Mouse (Mus musculus) forebrain, embryonic 13.5 days (tissue): ENCODE results near the gene Usp44. TPM values are rescaled to one million over a fixed set of nuclear protein-coding genes. Genes with fewer than 3 reads are reported as not detected.
"Not testable (repeated sequence)": the region's sequence is repeated elsewhere in the genome, so short reads cannot be mapped to it uniquely, and the experiment has no call there.

Experiments
- ATAC-seq: fragments of 200-750 bp; cut with Nextera tagmentation; 2 replicates; pipeline ENCODE4 v1.8.0; 2017
- H3K27ac ChIP-seq: fragments of 300-500 bp; sonication (generic); 2 replicates; pipeline ENCODE4 v1.5.1; 2015; ENCODE audit warnings: inconsistent platforms, mild to moderate bottlenecking, moderate library complexity
- H3K27me3 ChIP-seq: fragments of 300-500 bp; sonication (generic); 2 replicates; pipeline ENCODE4 v1.6.1; 2015; ENCODE audit warnings: mild to moderate bottlenecking, inconsistent platforms
- H3K36me3 ChIP-seq: fragments of 300-500 bp; sonication (generic); 2 replicates; pipeline ENCODE4 v1.6.1; 2015; ENCODE audit warnings: mild to moderate bottlenecking, inconsistent platforms; ENCODE audit not compliant: poor library complexity, severe bottlenecking
- H3K4me1 ChIP-seq: fragments of 300-500 bp; sonication (generic); 2 replicates; pipeline ENCODE4 v1.6.1; 2015; ENCODE audit warnings: inconsistent platforms
- H3K4me2 ChIP-seq: fragments of 300-500 bp; sonication (generic); 2 replicates; pipeline ENCODE4 v1.6.1; 2015; ENCODE audit warnings: inconsistent platforms, mild to moderate bottlenecking, moderate library complexity
- H3K4me3 ChIP-seq: fragments of 300-500 bp; sonication (generic); 2 replicates; pipeline ENCODE4 v1.5.1; 2015; ENCODE audit warnings: mild to moderate bottlenecking, inconsistent platforms
- H3K9ac ChIP-seq: fragments of 300-500 bp; sonication (generic); 2 replicates; pipeline ENCODE4 v1.6.1; 2015; ENCODE audit warnings: mild to moderate bottlenecking, inconsistent platforms
- H3K9me3 ChIP-seq: fragments of 300-500 bp; sonication (generic); replicated peaks from 2 replicates; pipeline ENCODE4 v1.6.1; 2016; ENCODE audit warnings: inconsistent platforms
- WGBS: fragments of 180-500 bp; shearing (Covaris S2); methylation state at CpG from one replicate; pipeline ENCODE4 v1.1.7; 2015; 5-methylcytosine and 5-hydroxymethylcytosine counted together
- polyA plus RNA-seq: library from polyadenylated mRNA; unstranded; fragments of >200 nt; fragmentation: Nextera tagmentation; extraction: Ambion mirVana; gene quantifications from 2 replicates; pipeline ENCODE4 v1.2.1, GENCODE M21; 2015

The Usp44 gene
- polyA plus RNA-seq, 1 experiment from 2014 or later: 3.0 TPM

- peaks cover 19% of the 10 kb centered on the region for H3K27me3 ChIP-seq
- H3K4me3 ChIP-seq: no peak overlapping the region
- no peaks in the 10 kb centered on the region for H3K4me1 ChIP-seq
- H3K36me3 ChIP-seq: no peaks in the 10 kb centered on the region
- no peak overlapping the region for H3K9ac ChIP-seq
- no peaks in the 10 kb centered on the region for H3K9me3 ChIP-seq
- WGBS: 41% methylated on average over 7 of the region's 7 CpGs
- no peak overlapping the region for H3K27ac ChIP-seq
- no peak overlapping the region for H3K4me2 ChIP-seq
- no peak for ATAC-seq
Measured at GRCm38 (mm10) chr10:93818661-93819060, 12.7 kb upstream of the Usp44 start.

- no peaks in the 10 kb centered on the region for H3K9me3 ChIP-seq
- no peak overlapping the region for H3K4me2 ChIP-seq
- no peaks in the 10 kb centered on the region for H3K36me3 ChIP-seq
- peaks cover 26% of the 10 kb centered on the region for H3K4me1 ChIP-seq
- H3K4me3 ChIP-seq: no peak overlapping the region
- no peak for ATAC-seq
- peaks cover 50% of the 10 kb centered on the region for H3K27me3 ChIP-seq
- no peak overlapping the region for H3K27ac ChIP-seq
- H3K9ac ChIP-seq: no peak overlapping the region
- whole genome bisulfite sequencing: 31% methylated on average over 9 of the region's 9 CpGs
Measured at GRCm38 (mm10) chr10:93829898-93830831, 1.2 kb upstream of the Usp44 start.

GRCm38 (mm10) chr10:93831730-93832574 is 597 bp downstream of the Usp44 start:
- Histone ChIP-seq H3K36me3 (no peaks in the 10 kb centered on the region), H3K27me3 (peaks cover 59% of the 10 kb centered on the region), H3K9ac (no peak overlapping the region), H3K4me2 (peak overlapping the region; percentile 37; the same call in 1 of the 2 replicates), H3K9me3 (no peaks in the 10 kb centered on the region), H3K27ac (no peak overlapping the region), H3K4me1 (peaks cover 26% of the 10 kb centered on the region), H3K4me3 (peak overlapping the region; percentile 9; the same call in 1 of the 2 replicates)
- WGBS: 11% methylated on average over 18 of the region's 18 CpGs
- no peak for ATAC-seq

DNA sequence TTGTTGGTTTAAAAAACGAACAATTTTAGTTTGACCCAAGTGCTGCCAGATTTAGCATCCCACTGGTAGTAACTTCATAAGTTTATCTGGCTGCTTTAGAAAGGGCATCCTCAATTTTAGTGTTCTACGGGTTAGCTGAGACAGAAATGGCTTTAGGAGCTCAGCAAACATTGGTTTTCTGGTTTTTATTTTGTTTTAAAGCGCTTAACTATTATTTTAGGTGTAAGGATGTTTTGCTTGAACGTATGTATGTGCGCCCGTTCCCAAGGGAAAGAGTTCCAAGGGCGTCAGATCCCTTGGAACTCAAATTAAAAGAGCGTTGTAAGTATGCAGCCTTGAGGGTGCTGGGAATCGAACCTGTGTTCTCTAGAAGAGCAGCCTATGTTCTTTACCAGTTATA is 1.5 kb downstream of the Usp44 start:
- Histone ChIP-seq H3K27me3 (peaks cover 59% of the 10 kb centered on the region), H3K27ac (no peak overlapping the region), H3K4me3 (no peak overlapping the region), H3K4me1 (peaks cover 30% of the 10 kb centered on the region), H3K4me2 (peak overlapping the region; percentile 96; the same call in 1 of the 2 replicates), H3K9ac (no peak overlapping the region), H3K36me3 (no peaks in the 10 kb centered on the region), H3K9me3 (no peaks in the 10 kb centered on the region)
- 31% methylated on average over 9 of the region's 9 CpGs for WGBS
- no peak for ATAC-seq

DNA sequence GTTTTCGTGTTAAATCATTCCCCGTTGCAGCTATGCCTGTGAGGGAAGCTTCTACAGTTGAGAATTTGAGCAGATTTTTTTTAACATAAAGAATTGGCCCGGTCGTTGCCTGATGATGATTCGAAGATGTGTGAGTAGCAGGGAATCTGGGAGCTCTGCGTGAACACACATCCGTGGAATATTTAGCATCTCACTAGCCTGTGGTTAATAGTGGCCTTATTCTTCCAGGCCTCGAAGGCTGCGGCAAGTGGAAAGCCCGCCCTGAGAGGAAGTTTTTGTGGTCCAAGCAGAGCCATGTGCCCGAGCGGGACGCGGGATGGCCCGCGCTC is 2.0 kb downstream of the Usp44 start:
- Histone ChIP-seq H3K36me3 (no peaks in the 10 kb centered on the region), H3K27ac (no peak overlapping the region), H3K4me1 (peaks cover 30% of the 10 kb centered on the region), H3K4me2 (peak overlapping the region; percentile 96), H3K4me3 (peak overlapping the region; percentile 70), H3K9ac (peak overlapping the region; percentile 64), H3K27me3 (peaks cover 59% of the 10 kb centered on the region), H3K9me3 (no peaks in the 10 kb centered on the region)
- ATAC-seq: no peak
- 2% methylated on average over 16 of the region's 16 CpGs for whole genome bisulfite sequencing

DNA sequence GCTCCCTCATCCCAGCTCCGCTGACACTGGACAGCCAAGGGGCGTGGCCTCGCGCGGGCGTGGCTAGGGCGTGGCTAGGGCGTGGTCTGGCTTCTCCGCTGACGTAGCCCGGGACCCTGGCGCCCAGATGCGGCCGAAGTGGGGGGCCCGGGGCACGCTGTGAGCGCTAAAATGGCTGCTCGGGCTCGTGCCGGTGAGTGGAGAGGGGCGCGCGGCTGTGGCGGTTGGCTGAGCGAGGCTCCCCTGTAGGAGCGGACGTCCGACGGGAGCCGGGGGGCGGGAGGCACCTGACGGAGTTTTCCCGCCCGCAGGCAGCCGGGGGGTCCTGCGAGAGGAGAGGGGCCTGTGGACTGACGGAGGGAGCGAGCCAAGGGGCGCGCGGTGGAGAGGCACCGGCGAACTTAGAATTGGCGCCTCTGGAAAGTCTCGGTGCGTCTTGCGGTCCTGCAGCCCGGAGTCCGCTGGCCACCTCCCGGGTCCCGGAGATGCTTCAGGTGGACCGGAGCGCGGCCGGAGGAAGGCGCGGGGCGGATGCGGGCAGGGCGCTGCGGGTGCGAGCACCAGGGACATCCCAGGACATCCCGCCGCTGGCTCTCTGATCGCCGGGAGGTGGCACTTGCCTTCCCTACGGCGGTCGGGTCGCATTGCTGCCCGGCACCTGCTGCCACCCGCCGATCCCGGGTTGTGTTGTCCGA is 2.5 kb downstream of the Usp44 start:
- Histone ChIP-seq H3K36me3 (no peaks in the 10 kb centered on the region), H3K9ac (peak overlapping the region; percentile 64), H3K9me3 (no peaks in the 10 kb centered on the region), H3K4me1 (peaks cover 30% of the 10 kb centered on the region), H3K4me3 (peak overlapping the region; percentile 70), H3K27me3 (peaks cover 59% of the 10 kb centered on the region), H3K4me2 (peak overlapping the region; percentile 96), H3K27ac (no peak overlapping the region)
- ATAC-seq: peak; percentile 94
- WGBS: under 1% methylated on average over 63 of the region's 75 CpGs

- peak overlapping the region; percentile 96 for H3K4me2 ChIP-seq
- ATAC-seq: no peak
- H3K4me1 ChIP-seq: peaks cover 30% of the 10 kb centered on the region
- 2% methylated on average over 13 of the region's 13 CpGs for WGBS
- peak overlapping the region; percentile 70 for H3K4me3 ChIP-seq
- H3K27ac ChIP-seq: no peak overlapping the region
- H3K9me3 ChIP-seq: no peaks in the 10 kb centered on the region
- peak overlapping the region; percentile 64 for H3K9ac ChIP-seq
- peaks cover 59% of the 10 kb centered on the region for H3K27me3 ChIP-seq
- H3K36me3 ChIP-seq: no peaks in the 10 kb centered on the region
Measured at GRCm38 (mm10) chr10:93834394-93834745, 3.0 kb downstream of the Usp44 start.

DNA sequence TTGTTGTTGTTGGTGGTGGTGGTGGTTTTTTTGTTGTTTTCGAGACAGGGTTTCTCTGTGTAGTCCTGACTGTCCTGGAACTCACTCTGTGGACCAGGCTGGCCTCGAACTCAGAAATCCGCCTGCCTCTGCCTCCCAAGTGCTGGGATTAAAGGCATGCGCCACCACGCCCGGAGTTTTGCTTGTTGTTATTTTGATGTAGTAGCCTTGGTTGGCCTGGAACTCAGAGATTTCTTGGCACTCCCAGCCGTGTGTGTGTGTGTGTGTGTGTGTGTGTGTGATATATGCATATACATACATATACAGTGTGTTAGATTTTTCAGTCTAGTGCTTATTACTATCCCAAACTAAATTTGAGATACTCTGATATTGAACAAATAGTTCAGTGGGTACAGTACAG is 3.8 kb downstream of the Usp44 start:
- not testable (repeated sequence) for H3K4me3 ChIP-seq, H3K9ac ChIP-seq, H3K4me2 ChIP-seq, H3K27ac ChIP-seq, ATAC-seq, H3K36me3 ChIP-seq, H3K9me3 ChIP-seq
- Histone ChIP-seq H3K27me3 (peaks cover 51% of the 10 kb centered on the region), H3K4me1 (peaks cover 30% of the 10 kb centered on the region)
- 84% methylated on average over 7 of the region's 7 CpGs for WGBS

GRCm38 (mm10) chr10:93846706-93847105 is 15.4 kb downstream of the Usp44 start:
- Histone ChIP-seq H3K4me3 (no peak overlapping the region), H3K4me2 (no peak overlapping the region), H3K36me3 (peaks cover 28% of the 10 kb centered on the region), H3K9me3 (peaks cover 15% of the 10 kb centered on the region), H3K4me1 (no peaks in the 10 kb centered on the region), H3K27ac (no peak overlapping the region), H3K9ac (no peak overlapping the region), H3K27me3 (no peaks in the 10 kb centered on the region)
- no peak for ATAC-seq
- WGBS: 95% methylated on average over 13 of the region's 13 CpGs

- no peaks in the 10 kb centered on the region for H3K9me3 ChIP-seq
- peaks cover 17% of the 10 kb centered on the region for H3K36me3 ChIP-seq
- no peak overlapping the region for H3K4me2 ChIP-seq
- no peaks in the 10 kb centered on the region for H3K4me1 ChIP-seq
- no peak overlapping the region for H3K4me3 ChIP-seq
- no peaks in the 10 kb centered on the region for H3K27me3 ChIP-seq
- H3K9ac ChIP-seq: no peak overlapping the region
- 91% methylated on average over 9 of the region's 9 CpGs for WGBS
- H3K27ac ChIP-seq: no peak overlapping the region
- ATAC-seq: no peak
Measured at GRCm38 (mm10) chr10:93855126-93855525, 23.8 kb downstream of the Usp44 start.

DNA sequence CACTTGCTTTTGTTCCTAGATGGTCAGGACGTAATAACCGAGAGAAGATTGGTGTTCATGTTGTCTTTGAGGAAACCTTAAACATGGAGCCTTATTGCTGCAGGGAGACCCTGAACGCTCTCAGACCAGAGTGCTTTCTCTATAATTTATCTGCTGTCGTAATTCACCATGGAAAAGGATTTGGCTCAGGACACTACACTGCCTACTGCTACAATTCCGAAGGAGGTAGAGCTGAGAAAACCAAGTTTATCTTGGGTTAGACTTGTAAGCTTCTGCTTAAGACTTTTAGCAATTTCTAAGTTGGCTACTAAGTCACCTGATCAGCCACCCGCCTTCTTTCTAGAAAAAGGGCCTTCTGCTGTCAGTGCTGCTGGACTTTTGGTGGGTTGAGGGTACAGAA is 24.7 kb downstream of the Usp44 start:
- no peaks in the 10 kb centered on the region for H3K27me3 ChIP-seq
- WGBS: 97% methylated on average over 6 of the region's 6 CpGs
- H3K4me2 ChIP-seq: no peak overlapping the region
- ATAC-seq: no peak
- H3K27ac ChIP-seq: no peak overlapping the region
- no peaks in the 10 kb centered on the region for H3K4me1 ChIP-seq
- no peak overlapping the region for H3K4me3 ChIP-seq
- H3K9ac ChIP-seq: no peak overlapping the region
- no peaks in the 10 kb centered on the region for H3K9me3 ChIP-seq
- peaks cover 27% of the 10 kb centered on the region for H3K36me3 ChIP-seq

DNA sequence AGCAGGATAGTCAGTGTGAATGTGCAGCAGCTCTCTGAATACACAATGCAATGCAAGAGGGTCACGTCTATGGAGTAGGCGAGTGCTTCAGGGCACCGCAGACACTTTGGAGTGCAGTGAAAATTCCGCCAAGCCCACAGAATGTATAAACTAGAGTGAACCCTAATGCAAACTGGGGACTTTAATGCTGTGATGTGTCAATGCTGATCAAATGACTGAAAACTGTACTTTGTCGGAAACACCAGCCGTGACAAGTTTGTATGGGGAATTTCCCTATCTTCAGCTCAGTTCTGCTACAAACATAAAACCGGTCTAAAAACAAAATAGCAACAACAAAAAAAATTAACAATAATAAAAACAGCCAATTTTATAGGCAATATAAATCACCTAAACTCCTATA is 37.0 kb downstream of the Usp44 start:
- no peaks in the 10 kb centered on the region for H3K9me3 ChIP-seq
- 93% methylated on average over 7 of the region's 7 CpGs for WGBS
- peaks cover 88% of the 10 kb centered on the region for H3K36me3 ChIP-seq

More for the DNA sequence above, 37.0 kb downstream of the Usp44 start:
- ATAC-seq: no peak
- Histone ChIP-seq H3K4me1 (no peaks in the 10 kb centered on the region), H3K4me3 (no peak overlapping the region), H3K27me3 (no peaks in the 10 kb centered on the region), H3K4me2 (no peak overlapping the region), H3K27ac (no peak overlapping the region), H3K9ac (no peak overlapping the region)
